Mouse (Mus musculus) liver, embryonic 11.5 days (tissue): Measurements from ENCODE around the gene Wdr1. TPM values are rescaled to one million over a fixed set of nuclear protein-coding genes. Genes with fewer than 3 reads are reported as not detected.
A peak's percentile ranks its signal among the peaks of the same experiment; 100 is the strongest.

Experiments
- ATAC-seq: fragments of 200-750 bp; cut with Nextera tagmentation; replicated peaks from 2 replicates; pipeline ENCODE4 v1.8.0; 2017; ENCODE audit warnings: moderate number of reproducible peaks, mild to moderate bottlenecking, moderate TSS enrichment, moderate library complexity; ENCODE audit not compliant: low FRiP score
- DNase-seq: peaks from one replicate; pipeline ENCODE4 v3.0.0-alpha.2; 2017; ENCODE audit warnings: low spot score
- H3K27ac ChIP-seq: fragments of 300-500 bp; sonication (generic); 2 replicates; pipeline ENCODE4 v1.5.1; 2014; ENCODE audit warnings: mild to moderate bottlenecking, low read depth, low read length, control low read depth
- H3K27me3 ChIP-seq: fragments of 300-500 bp; sonication (generic); replicated peaks from 2 replicates; pipeline ENCODE4 v1.6.1; 2014; ENCODE audit warnings: low read length, mixed read lengths; ENCODE audit not compliant: control insufficient read depth, insufficient read depth
- H3K36me3 ChIP-seq: fragments of 300-500 bp; sonication (generic); 2 replicates; pipeline ENCODE4 v1.6.1; 2014; ENCODE audit warnings: mild to moderate bottlenecking, low read length, moderate library complexity, mixed read lengths; ENCODE audit not compliant: control insufficient read depth, insufficient read depth
- H3K4me1 ChIP-seq: fragments of 300-500 bp; sonication (generic); replicated peaks from 2 replicates; pipeline ENCODE4 v1.6.1; 2014; ENCODE audit warnings: low read length, mixed read lengths; ENCODE audit not compliant: control insufficient read depth, insufficient read depth
- H3K4me2 ChIP-seq: fragments of 300-500 bp; sonication (generic); 2 replicates; pipeline ENCODE4 v1.6.1; 2014; ENCODE audit warnings: mild to moderate bottlenecking, control low read depth, moderate library complexity
- H3K4me3 ChIP-seq: fragments of 300-500 bp; sonication (generic); 2 replicates; pipeline ENCODE4 v1.5.1; 2014; ENCODE audit warnings: low read depth, low read length, control low read depth
- H3K9ac ChIP-seq: fragments of 300-500 bp; sonication (generic); 2 replicates; pipeline ENCODE4 v1.6.1; 2014; ENCODE audit warnings: low read depth, low read length, control low read depth
- H3K9me3 ChIP-seq: fragments of 300-500 bp; sonication (generic); 2 replicates; pipeline ENCODE4 v1.6.1; 2016; ENCODE audit warnings: low read length, inconsistent platforms, mixed read lengths; ENCODE audit not compliant: control insufficient read depth
- WGBS: fragments of 180-500 bp; shearing (Covaris S2); extraction: QIAGEN DNeasy Blood & Tissue Kit; methylation state at CpG from one replicate; pipeline ENCODE4 v1.1.7; 2014; 5-methylcytosine and 5-hydroxymethylcytosine counted together
- polyA plus RNA-seq: library from polyadenylated mRNA; unstranded; fragments of >200 nt; fragmentation: Nextera tagmentation; extraction: Ambion mirVana; gene quantifications from 2 replicates; pipeline ENCODE4 v1.2.1, GENCODE M21; 2014

Gene Wdr1
- polyA plus RNA-seq, 1 experiment from 2014 or later = 178 TPM

- Histone ChIP-seq H3K4me3 (no peak overlapping the region), H3K9ac (no peak overlapping the region), H3K27me3 (no peaks in the 10 kb centered on the region), H3K9me3 (no peaks in the 10 kb centered on the region), H3K4me2 (no peak overlapping the region), H3K36me3 (no peaks in the 10 kb centered on the region), H3K4me1 (no peaks in the 10 kb centered on the region), H3K27ac (no peak overlapping the region)
- ATAC-seq = no peak
- no peak for DNase-seq
- WGBS = 81% methylated on average over 8 of the region's 8 CpGs
Measured at GRCm38 (mm10) chr5:38496491-38497057, 66.4 kb downstream of the Wdr1 start.

DNA sequence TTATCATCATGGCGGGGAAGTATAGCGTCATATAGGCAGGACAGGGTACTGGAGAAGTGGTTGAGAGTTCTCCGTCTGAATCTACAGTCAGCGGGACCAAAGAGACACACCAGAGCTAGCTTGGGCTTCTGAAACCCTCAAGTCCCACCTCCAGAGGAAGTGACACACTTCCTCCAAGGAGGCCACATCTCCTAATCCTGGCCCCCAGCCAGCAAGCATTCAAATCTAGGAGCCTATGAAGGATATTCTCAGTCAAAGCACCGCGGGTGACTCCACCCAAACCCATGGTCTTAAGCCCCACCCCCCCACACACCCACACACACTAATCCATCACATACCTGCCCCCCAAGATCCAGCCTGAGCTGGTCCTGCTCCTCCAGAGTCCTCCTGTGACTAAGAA, 69.1 kb downstream of the Wdr1 start:
- Histone ChIP-seq H3K9ac (no peak overlapping the region), H3K27me3 (no peaks in the 10 kb centered on the region), H3K4me1 (peaks cover 4% of the 10 kb centered on the region; the same call in 1 of the 2 replicates), H3K27ac (no peak overlapping the region), H3K4me2 (no peak overlapping the region), H3K9me3 (no peaks in the 10 kb centered on the region), H3K36me3 (no peaks in the 10 kb centered on the region), H3K4me3 (no peak overlapping the region)
- WGBS = 71% methylated on average over 6 of the region's 6 CpGs
- ATAC-seq (no peak), DNase-seq (no peak)

DNA sequence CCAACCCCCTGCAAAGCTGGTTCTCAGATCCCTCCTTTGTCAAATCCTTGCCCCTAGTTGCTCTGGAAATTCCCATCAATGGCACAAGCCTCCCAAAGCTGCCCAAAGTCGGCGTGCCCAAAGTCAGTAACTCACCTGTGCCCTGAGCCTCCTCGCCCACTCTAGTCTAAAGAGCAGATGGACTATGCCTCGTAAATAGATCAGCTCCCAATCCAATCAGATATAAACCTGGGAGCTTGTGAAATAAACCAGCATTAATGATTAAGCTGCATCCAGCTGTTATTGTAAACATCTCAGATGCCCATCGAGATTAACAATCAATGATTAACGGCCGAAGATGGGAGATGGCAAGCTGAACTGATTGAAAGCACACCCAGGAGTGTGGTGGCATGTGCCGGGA, 71.3 kb downstream of the Wdr1 start:
- no peaks in the 10 kb centered on the region for H3K36me3 ChIP-seq
- no peak overlapping the region for H3K4me3 ChIP-seq
- DNase-seq (no peak), ATAC-seq (no peak)
- no peaks in the 10 kb centered on the region for H3K9me3 ChIP-seq
- WGBS = 82% methylated on average over 8 of the region's 8 CpGs
- H3K4me2 ChIP-seq = no peak overlapping the region
- peaks cover 4% of the 10 kb centered on the region; the same call in 1 of the 2 replicates for H3K4me1 ChIP-seq
- H3K9ac ChIP-seq = no peak overlapping the region
- no peaks in the 10 kb centered on the region for H3K27me3 ChIP-seq
- H3K27ac ChIP-seq = no peak overlapping the region

DNA sequence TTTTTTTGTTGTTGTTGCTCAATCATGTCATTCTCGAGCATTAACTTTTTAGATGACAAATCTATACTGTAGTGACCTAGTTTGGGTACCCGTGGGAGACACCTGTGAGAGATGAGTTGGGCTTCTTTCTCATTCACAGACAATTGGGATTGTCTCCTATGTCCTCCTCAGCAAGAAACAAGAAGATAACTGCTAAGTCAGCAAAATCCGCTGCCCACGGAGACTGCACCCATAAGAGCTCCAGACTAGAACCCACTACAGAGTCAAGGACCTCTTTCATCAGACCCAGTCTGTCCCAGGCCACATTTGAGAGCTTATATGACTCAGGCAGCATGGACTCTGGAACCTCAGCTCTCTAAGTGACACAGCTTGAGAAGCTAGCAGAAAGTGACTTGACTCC, 73.3 kb downstream of the Wdr1 start:
- no peak for DNase-seq
- ATAC-seq = no peak
- H3K9me3 ChIP-seq = no peaks in the 10 kb centered on the region
- 86% methylated on average over 4 of the region's 4 CpGs for WGBS
- H3K27ac ChIP-seq = no peak overlapping the region
- no peaks in the 10 kb centered on the region for H3K36me3 ChIP-seq
- peaks cover 4% of the 10 kb centered on the region; the same call in 1 of the 2 replicates for H3K4me1 ChIP-seq
- no peaks in the 10 kb centered on the region for H3K27me3 ChIP-seq
- H3K9ac ChIP-seq = no peak overlapping the region
- no peak overlapping the region for H3K4me3 ChIP-seq
- no peak overlapping the region for H3K4me2 ChIP-seq

DNA sequence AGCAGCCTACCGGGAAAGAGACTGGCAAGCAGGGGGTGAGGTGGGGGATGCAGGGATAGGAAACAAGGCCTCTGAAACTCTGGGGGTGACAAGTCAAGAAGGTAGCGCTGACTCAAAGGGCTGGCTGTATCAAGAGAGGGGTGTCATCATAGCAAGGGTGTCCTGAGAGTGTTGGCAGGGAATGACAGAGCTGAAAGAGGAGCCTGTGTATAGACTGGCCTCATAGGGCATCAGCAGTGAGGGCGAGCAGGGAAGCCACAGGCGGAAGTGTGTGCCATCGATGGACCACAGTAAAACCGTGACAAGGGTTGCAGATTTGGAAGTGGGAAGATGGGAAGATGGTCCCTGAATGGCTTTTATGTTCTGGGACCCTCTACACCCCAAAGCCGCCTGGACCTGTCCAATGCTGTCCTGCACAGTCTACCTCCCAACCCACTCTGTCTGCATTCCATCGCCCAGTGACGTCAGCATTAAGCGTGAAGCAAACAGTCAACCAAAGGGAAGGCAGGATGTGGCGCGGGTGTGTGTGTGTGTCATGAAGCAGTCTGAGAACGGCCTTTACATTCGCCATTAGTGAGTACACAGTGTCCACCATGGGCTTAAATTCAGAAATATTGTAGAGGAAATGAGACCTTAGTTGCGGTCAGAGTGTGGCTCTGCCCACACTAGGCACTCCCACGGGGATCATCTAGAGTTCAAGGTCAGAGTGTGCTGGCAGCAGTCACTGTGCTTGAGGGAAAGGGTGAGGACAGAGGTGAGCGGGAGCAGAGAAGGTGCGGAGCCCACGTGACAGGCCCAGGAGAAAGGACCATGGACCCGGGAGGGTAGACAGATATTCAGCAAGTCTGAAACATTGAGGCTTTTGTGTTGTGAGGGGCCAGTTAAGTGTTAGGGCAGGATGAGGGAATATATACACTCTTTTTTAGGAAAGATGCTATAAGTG, 74.1 kb downstream of the Wdr1 start:
- Histone ChIP-seq H3K27ac (no peak overlapping the region), H3K4me2 (no peak overlapping the region), H3K4me3 (no peak overlapping the region), H3K27me3 (no peaks in the 10 kb centered on the region), H3K36me3 (no peaks in the 10 kb centered on the region), H3K9me3 (no peaks in the 10 kb centered on the region), H3K9ac (no peak overlapping the region), H3K4me1 (peaks cover 4% of the 10 kb centered on the region; the same call in 1 of the 2 replicates)
- WGBS = 79% methylated on average over 20 of the region's 20 CpGs
- DNase-seq (no peak), ATAC-seq (no peak)

GRCm38 (mm10) chr5:38488026-38488425, 75.0 kb downstream of the Wdr1 start:
- H3K27me3 ChIP-seq = no peaks in the 10 kb centered on the region
- DNase-seq = no peak
- H3K9ac ChIP-seq = no peak overlapping the region
- no peaks in the 10 kb centered on the region for H3K36me3 ChIP-seq
- H3K9me3 ChIP-seq = no peaks in the 10 kb centered on the region
- ATAC-seq = no peak
- H3K4me1 ChIP-seq = peaks cover 4% of the 10 kb centered on the region; the same call in 1 of the 2 replicates
- 66% methylated on average over 6 of the region's 6 CpGs for WGBS
- H3K4me3 ChIP-seq = no peak overlapping the region
- H3K27ac ChIP-seq = no peak overlapping the region
- no peak overlapping the region for H3K4me2 ChIP-seq

DNA sequence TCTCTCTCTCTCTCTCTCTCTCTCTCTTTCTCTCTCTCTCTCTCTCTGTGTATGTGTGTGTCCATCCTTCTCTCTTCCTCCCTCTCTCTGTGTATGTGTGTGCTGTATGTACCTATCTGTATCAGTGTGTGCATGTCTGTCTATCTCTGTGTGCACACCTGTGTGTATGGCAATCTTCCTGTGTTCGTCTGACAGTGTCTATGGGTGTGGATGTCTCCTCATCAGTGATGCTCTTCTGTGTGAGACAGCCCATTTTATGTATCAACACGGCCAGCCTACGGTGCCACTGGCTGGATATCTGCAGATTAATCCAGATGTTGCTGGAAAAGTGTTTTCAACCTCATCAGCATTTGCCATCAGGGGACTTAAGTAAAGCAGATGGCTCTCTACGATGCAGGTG, 75.8 kb downstream of the Wdr1 start:
- H3K27ac ChIP-seq = no peak overlapping the region
- DNase-seq (no peak), ATAC-seq (peak; percentile 76)
- H3K27me3 ChIP-seq = no peaks in the 10 kb centered on the region
- H3K4me3 ChIP-seq = no peak overlapping the region
- no peak overlapping the region for H3K4me2 ChIP-seq
- no peaks in the 10 kb centered on the region for H3K9me3 ChIP-seq
- H3K36me3 ChIP-seq = no peaks in the 10 kb centered on the region
- 66% methylated on average over 4 of the region's 4 CpGs for WGBS
- H3K4me1 ChIP-seq = peaks cover 4% of the 10 kb centered on the region; the same call in 1 of the 2 replicates
- no peak overlapping the region for H3K9ac ChIP-seq

GRCm38 (mm10) chr5:38485946-38486345, 77.1 kb downstream of the Wdr1 start:
- ATAC-seq = no peak
- H3K4me3 ChIP-seq = no peak overlapping the region
- no peaks in the 10 kb centered on the region for H3K9me3 ChIP-seq
- H3K4me2 ChIP-seq = no peak overlapping the region
- H3K27me3 ChIP-seq = no peaks in the 10 kb centered on the region
- no peak overlapping the region for H3K27ac ChIP-seq
- H3K4me1 ChIP-seq = peaks cover 6% of the 10 kb centered on the region
- H3K36me3 ChIP-seq = no peaks in the 10 kb centered on the region
- H3K9ac ChIP-seq = no peak overlapping the region
- 69% methylated on average over 4 of the region's 4 CpGs for WGBS
- no peak for DNase-seq
